Mouse (Mus musculus): Measurements from ENCODE around the gene Gm17018.

DNA sequence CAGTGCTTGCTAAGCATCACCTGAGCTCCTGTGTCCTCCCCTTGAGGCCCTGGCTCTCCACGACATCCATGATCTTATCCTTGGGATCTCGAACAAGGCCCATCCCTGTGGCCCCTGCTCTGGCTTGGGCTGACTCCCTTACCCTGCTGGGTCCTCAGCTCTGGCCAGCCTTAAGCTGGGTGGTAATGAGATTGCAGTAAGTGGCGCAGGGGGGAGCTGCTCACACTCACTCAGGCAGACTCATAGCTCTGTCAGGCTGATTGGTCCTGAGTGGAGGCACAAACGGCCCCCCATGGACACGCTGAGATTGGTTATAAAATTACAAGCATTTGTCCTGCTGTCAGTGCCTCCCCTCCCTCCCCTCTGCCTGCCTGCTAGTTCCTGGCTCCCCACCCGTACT, 24.5 kb upstream of the Gm17018 start:
- TF ChIP-seq POLR2A (IDR thresholded peaks at IDR 0.05; ENCODE audit: insufficient read depth, low read depth, low read length): no peak; the same call in 1 of the 2 replicates
- TF ChIP-seq CTCF (IDR thresholded peaks at IDR 0.05; ENCODE audit: insufficient read depth, low read depth, low read length): no peak
